Mouse (Mus musculus): ENCODE measurements around the gene Hist1h2ah. TPM values are rescaled to one million over a fixed set of nuclear protein-coding genes. Genes with fewer than 3 reads are reported as not detected.

Gene Hist1h2ah
- polyA plus RNA-seq, 2 experiments: 8.7 to 12.0 TPM

- 54% methylated on average over 5 of the region's 5 CpGs for WGBS (ENCODE audit: insufficient replicate concordance)
- Histone ChIP-seq H3K9ac (replicated peaks) (peak overlapping the region; percentile 91), H3K27me3 (ENCODE audit: control insufficient read depth, insufficient read depth, low read length) (no peaks in the 10 kb centered on the region), H3K9me3 (ENCODE audit: control insufficient read depth, low read length) (no peaks in the 10 kb centered on the region), H3K36me3 (replicated peaks; ENCODE audit: control insufficient read depth, insufficient read depth, low read depth) (no peaks in the 10 kb centered on the region), H3K4me2 (ENCODE audit: low read depth) (peak overlapping the region; percentile 72), H3K4me3 (ENCODE audit: insufficient read depth in 1 of 2, low read depth in 2 of 2, low read length in 2 of 2) (peak overlapping the region; percentile 32 to 67; a peak in 3 of 4 replicates), H3K27ac (peak overlapping the region; percentile 100), H3K4me1 (replicated peaks; ENCODE audit: control insufficient read depth in 2 of 2, insufficient read depth in 2 of 2, low read length in 1 of 2) (peaks cover 18 to 26% of the 10 kb centered on the region in 2 experiments)
- no peak for DNase-seq (ENCODE audit: low read depth in 3 of 3, low spot score in 3 of 3)
- TF ChIP-seq EP300 (IDR thresholded peaks at IDR 0.05; ENCODE audit: low read depth) (no peak), CTCF (IDR thresholded peaks at IDR 0.05; ENCODE audit: low read depth) (no peak)
- ATAC-seq (ENCODE audit: insufficient read depth): no peak
These were observed 4.0 kb upstream of the Hist1h2ah start for GRCm38 (mm10) chr13:22039364-22039763.

DNA sequence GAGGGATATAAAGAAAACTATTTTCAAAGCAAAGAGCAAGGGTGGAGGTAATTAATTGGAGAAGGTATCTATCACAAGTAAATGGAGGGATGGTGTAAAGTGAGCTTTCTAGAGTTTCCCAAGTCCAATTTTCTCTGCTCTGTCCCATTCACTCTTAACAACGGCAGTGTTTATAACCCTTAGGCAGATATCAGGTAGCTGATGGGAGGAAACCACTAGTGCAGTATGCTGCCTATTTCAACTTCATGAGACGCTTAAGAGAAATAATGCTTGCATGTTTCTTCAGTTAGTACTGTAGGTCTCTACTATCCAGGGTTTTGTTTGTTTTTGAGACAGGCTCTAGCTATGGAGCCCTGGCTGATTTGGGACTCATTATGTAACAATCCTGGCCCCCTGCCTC is 2.0 kb upstream of the Hist1h2ah start:
- Histone ChIP-seq H3K9me3 (ENCODE audit: control insufficient read depth, low read length) (no peaks in the 10 kb centered on the region), H3K4me1 (replicated peaks; ENCODE audit: control insufficient read depth in 2 of 2, insufficient read depth in 2 of 2, low read length in 1 of 2) (peaks cover 18 to 34% of the 10 kb centered on the region in 2 experiments), H3K36me3 (replicated peaks; ENCODE audit: control insufficient read depth, insufficient read depth, low read depth) (no peaks in the 10 kb centered on the region), H3K4me2 (ENCODE audit: low read depth) (peak overlapping the region; percentile 72), H3K27ac (peak overlapping the region; percentile 100), H3K9ac (replicated peaks) (peak overlapping the region; percentile 78), H3K27me3 (ENCODE audit: control insufficient read depth, insufficient read depth, low read length) (no peaks in the 10 kb centered on the region), H3K4me3 (ENCODE audit: insufficient read depth in 1 of 2, low read depth in 2 of 2, low read length in 2 of 2) (peak overlapping the region in 1 of 2 experiments; percentile 42; a peak in 3 of 4 replicates)
- ATAC-seq (ENCODE audit: insufficient read depth) (no peak), DNase-seq (ENCODE audit: low read depth in 3 of 3, low spot score in 3 of 3) (no peak)
- WGBS (ENCODE audit: insufficient replicate concordance): 38% methylated on average over 2 of the region's 2 CpGs
- no peak for TF ChIP-seq CTCF (IDR thresholded peaks at IDR 0.05; ENCODE audit: low read depth)
- TF ChIP-seq EP300 (IDR thresholded peaks at IDR 0.05; ENCODE audit: low read depth): no peak

DNA sequence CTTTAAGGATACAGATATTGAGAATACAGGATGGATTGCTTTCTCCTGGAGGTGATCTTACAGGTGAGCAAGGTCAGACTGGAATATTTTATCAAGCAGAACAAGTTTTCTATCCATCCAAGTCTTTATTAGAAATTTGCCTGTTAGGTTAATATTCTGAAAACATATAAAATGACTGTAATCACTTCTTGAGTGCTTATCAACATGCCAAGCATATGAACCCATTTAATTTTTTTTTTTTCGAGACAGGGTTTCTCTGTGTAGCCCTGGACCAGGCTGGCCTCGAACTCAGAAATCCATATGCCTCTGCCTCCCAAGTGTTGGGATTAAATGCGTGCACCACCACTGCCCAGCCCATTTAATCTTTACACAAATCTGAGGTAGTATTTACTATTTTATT is 1.6 kb upstream of the Hist1h2ah start:
- 22% methylated on average over 3 of the region's 3 CpGs for WGBS (ENCODE audit: insufficient replicate concordance)
- Histone ChIP-seq H3K9me3 (ENCODE audit: control insufficient read depth, low read length) (no peaks in the 10 kb centered on the region), H3K36me3 (replicated peaks; ENCODE audit: control insufficient read depth, insufficient read depth, low read depth) (no peaks in the 10 kb centered on the region), H3K4me3 (ENCODE audit: insufficient read depth in 1 of 2, low read depth in 2 of 2, low read length in 2 of 2) (peak overlapping the region; percentile 42 to 67), H3K9ac (replicated peaks) (peak overlapping the region; percentile 78), H3K4me2 (ENCODE audit: low read depth) (peak overlapping the region; percentile 72), H3K4me1 (replicated peaks; ENCODE audit: control insufficient read depth in 2 of 2, insufficient read depth in 2 of 2, low read length in 1 of 2) (peaks cover 18 to 31% of the 10 kb centered on the region in 2 experiments), H3K27me3 (ENCODE audit: control insufficient read depth, insufficient read depth, low read length) (no peaks in the 10 kb centered on the region), H3K27ac (peak overlapping the region; percentile 100)
- DNase-seq (ENCODE audit: low read depth in 3 of 3, low spot score in 3 of 3) (no peak), ATAC-seq (ENCODE audit: insufficient read depth) (no peak)
- TF ChIP-seq EP300 (IDR thresholded peaks at IDR 0.05; ENCODE audit: low read depth) (no peak), CTCF (IDR thresholded peaks at IDR 0.05; ENCODE audit: low read depth) (no peak)

DNA sequence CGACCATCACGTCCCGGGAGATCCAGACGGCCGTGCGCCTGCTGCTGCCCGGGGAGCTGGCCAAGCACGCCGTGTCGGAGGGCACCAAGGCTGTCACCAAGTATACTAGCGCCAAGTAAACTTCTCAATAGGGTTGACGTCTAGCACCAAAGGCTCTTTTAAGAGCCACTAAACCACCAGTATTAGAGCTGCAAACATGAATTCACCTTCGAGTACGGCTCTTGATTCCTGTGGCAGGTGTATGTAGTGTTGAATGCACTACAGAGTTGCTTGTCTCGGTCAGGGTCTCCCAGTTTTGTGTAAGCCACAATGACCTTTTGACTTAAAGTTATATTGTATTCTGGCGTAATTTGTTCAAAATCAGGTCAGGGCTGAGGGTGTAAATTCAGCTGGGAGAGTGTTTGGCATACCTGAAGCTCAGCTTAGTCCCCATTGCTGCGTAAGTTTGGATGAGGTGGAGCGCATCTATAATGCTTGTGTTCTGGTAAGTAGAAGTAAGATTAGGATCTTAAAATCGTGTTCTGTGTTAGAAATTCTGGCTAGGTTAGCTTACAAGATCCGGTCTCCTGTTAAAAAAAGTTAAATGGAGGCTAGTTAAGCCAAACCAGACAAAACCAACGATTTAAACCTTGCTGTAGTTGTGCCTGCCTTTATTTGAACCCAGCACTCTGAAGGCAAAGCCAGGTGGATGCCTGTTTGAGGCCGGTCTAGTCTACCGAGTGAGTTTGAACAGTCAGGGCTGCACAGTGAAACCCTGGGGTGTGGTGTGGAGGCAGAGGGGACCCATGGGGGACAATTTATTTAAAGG is 985 bp upstream of the Hist1h2ah start:
- peak in 1 of 3 experiments; percentile 68 for DNase-seq (ENCODE audit: low read depth in 3 of 3, low spot score in 3 of 3)
- no peaks in the 10 kb centered on the region for H3K9me3 ChIP-seq (ENCODE audit: control insufficient read depth, low read length)
- peak overlapping the region; percentile 100 for H3K27ac ChIP-seq
- TF ChIP-seq CTCF (IDR thresholded peaks at IDR 0.05; ENCODE audit: low read depth): no peak
- no peak for TF ChIP-seq EP300 (IDR thresholded peaks at IDR 0.05; ENCODE audit: low read depth)
- 2% methylated on average over 17 of the region's 23 CpGs for WGBS (ENCODE audit: insufficient replicate concordance)
- peak overlapping the region; percentile 42 to 67 for H3K4me3 ChIP-seq (ENCODE audit: insufficient read depth in 1 of 2, low read depth in 2 of 2, low read length in 2 of 2)
- ATAC-seq (ENCODE audit: insufficient read depth): peak; percentile 9
- H3K27me3 ChIP-seq (ENCODE audit: control insufficient read depth, insufficient read depth, low read length): no peaks in the 10 kb centered on the region
- peak overlapping the region; percentile 78 for H3K9ac ChIP-seq (replicated peaks)
- no peaks in the 10 kb centered on the region for H3K36me3 ChIP-seq (replicated peaks; ENCODE audit: control insufficient read depth, insufficient read depth, low read depth)
- H3K4me2 ChIP-seq (ENCODE audit: low read depth): peak overlapping the region; percentile 72
- peaks cover 18 to 30% of the 10 kb centered on the region in 2 experiments for H3K4me1 ChIP-seq (replicated peaks; ENCODE audit: control insufficient read depth in 2 of 2, insufficient read depth in 2 of 2, low read length in 1 of 2)

All from liver, embryonic 14.5 days (tissue).